Mouse (Mus musculus): ENCODE data around the gene Rftn1.

Rftn1 gene

GRCm38 (mm10) chr17:50061446-50061845 is 129.0 kb downstream of the Rftn1 start:
- DNase-seq, result no peak

- no peak for DNase-seq
These were observed 130.3 kb downstream of the Rftn1 start for GRCm38 (mm10) chr17:50060220-50060619.

- no peak for DNase-seq
These were observed 131.1 kb downstream of the Rftn1 start for GRCm38 (mm10) chr17:50059417-50059816.

- no peak for DNase-seq
These were observed 135.2 kb downstream of the Rftn1 start for GRCm38 (mm10) chr17:50055154-50055756.

GRCm38 (mm10) chr17:50054586-50054985 is 135.9 kb downstream of the Rftn1 start:
- no peak for DNase-seq

GRCm38 (mm10) chr17:50053961-50054360 is 136.5 kb downstream of the Rftn1 start:
- DNase-seq, result no peak

- no peak for DNase-seq
These were observed 137.6 kb downstream of the Rftn1 start for GRCm38 (mm10) chr17:50052741-50053468.

- DNase-seq, result no peak
These were observed 140.0 kb downstream of the Rftn1 start for GRCm38 (mm10) chr17:50050456-50050855.

- DNase-seq, result no peak
These were observed 142.3 kb downstream of the Rftn1 start for GRCm38 (mm10) chr17:50048209-50048608.

GRCm38 (mm10) chr17:50047182-50047581 is 143.3 kb downstream of the Rftn1 start:
- no peak for DNase-seq

- DNase-seq, result no peak
These were observed 149.6 kb downstream of the Rftn1 start for GRCm38 (mm10) chr17:50040727-50041410.

- DNase-seq, result no peak
These were observed 152.4 kb downstream of the Rftn1 start for GRCm38 (mm10) chr17:50037882-50038665.

GRCm38 (mm10) chr17:50037416-50037815 is 153.1 kb downstream of the Rftn1 start:
- DNase-seq, result no peak

- DNase-seq, result no peak
These were observed 153.6 kb downstream of the Rftn1 start for GRCm38 (mm10) chr17:50036751-50037385.

GRCm38 (mm10) chr17:50033698-50034097 is 156.8 kb downstream of the Rftn1 start:
- no peak for DNase-seq

- DNase-seq, result no peak
These were observed 158.7 kb downstream of the Rftn1 start for GRCm38 (mm10) chr17:50031548-50032491.

- DNase-seq, result no peak
These were observed 164.8 kb downstream of the Rftn1 start for GRCm38 (mm10) chr17:50025651-50026050.

GRCm38 (mm10) chr17:50025173-50025626 is 165.3 kb downstream of the Rftn1 start:
- DNase-seq, result no peak

- DNase-seq, result no peak
These were observed 169.1 kb downstream of the Rftn1 start for GRCm38 (mm10) chr17:50021400-50021799.

GRCm38 (mm10) chr17:50020211-50021001 is 170.1 kb downstream of the Rftn1 start:
- no peak for DNase-seq

- DNase-seq, result no peak
These were observed 170.7 kb downstream of the Rftn1 start for GRCm38 (mm10) chr17:50019819-50020210.
